Mouse (Mus musculus): Measurements from ENCODE around the gene Tbx19.

GRCm38 (mm10) chr1:165203488-165204035 is 43.0 kb upstream of the Tbx19 start:
- TF ChIP-seq POLR2A (IDR thresholded peaks at IDR 0.05; ENCODE audit: extremely low read depth, insufficient read depth, low read length) (no peak), CTCF (IDR thresholded peaks at IDR 0.05; ENCODE audit: low read depth, low read length) (no peak)
